Mouse (Mus musculus) embryo, embryonic 10.5 days (tissue): ENCODE measurements at regions not wholly inside any gene's neighbourhood (a gene's known extent, or its start where the extent isn't known, plus 50 kb on each side); places are given as distances from the start of the nearest gene placed in this dataset.
"Not testable (repeated sequence)": the region's sequence is repeated elsewhere in the genome, so short reads cannot be mapped to it uniquely, and the experiment has no call there.

Source experiments
- DNase-seq: peaks from one replicate; pipeline ENCODE4 v3.0.0-alpha.2; 2015; ENCODE audit warnings: low spot score

GRCm38 (mm10) chr4:4335216-4335615, 257.9 kb upstream of the Sdr16c6 start:
- DNase-seq = no peak

DNA sequence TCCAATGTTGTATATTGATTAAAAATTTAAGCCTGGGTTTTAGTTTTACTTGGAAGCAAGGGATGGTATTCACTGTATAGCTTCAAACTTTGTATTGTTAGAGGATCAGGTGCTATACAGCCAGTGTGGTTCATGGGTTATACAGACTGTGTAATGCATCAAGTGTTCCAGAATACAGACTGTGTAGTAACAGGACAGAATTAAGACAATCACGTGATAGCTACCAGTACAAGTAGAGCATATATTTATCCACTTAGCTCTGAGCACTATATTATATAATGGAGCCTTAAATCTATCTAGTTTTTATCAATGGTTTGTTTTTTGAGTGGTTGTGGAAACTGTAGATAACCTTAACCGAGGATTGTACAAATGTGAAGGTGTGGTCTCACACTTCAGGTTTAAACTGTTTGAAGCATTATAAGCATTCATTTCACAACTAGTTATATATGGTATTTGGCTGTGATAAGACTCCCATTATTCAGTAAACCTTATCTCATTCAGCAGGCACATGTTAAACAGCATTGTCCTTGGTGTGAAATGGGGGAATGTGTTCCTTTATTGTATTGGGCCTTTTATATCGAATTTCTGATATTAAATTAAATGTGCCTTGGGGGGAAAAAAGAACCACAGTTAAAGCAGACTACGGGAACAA, 256.3 kb upstream of the Sdr16c6 start:
- no peak for DNase-seq

GRCm38 (mm10) chr4:4331105-4331504, 253.8 kb upstream of the Sdr16c6 start:
- DNase-seq = no peak

- DNase-seq = no peak
Measured at GRCm38 (mm10) chr4:4315651-4316411, 238.5 kb upstream of the Sdr16c6 start.

DNA sequence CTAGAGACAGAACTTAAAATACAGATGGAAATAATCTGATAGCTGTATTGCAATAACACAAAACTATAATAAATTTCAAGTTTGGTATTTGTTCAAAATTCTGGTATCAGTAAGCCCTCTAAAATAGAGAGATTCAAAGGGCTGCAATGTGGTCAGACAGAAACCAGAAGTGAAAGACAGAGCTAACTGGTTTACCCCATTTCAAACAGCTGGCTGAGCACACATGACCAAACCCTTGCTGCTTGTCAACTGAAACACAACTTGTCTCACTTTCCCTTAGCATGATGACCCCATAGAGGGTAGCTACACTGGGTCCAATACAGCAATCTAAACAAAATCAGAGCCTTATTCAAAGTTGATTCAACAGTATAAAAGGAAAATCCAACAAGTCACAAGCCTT, 234.2 kb upstream of the Sdr16c6 start:
- DNase-seq = no peak

DNA sequence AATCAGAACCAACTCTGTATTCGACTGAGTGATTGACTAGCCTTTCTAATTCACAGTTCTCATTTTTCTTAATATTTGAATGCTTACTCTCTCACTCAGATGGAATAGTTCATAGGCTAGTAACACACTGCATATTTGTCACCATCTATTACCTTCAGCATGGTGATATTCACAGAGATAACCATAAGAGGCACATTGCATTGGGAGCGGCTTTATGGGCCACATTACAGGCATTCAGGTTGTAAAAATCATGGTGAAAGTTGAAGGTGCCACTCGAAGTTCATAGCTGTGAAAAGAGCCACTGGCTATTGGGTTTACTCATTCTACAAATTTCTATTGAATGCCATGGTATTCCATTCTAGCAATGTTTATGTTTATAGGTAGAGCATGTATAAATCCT, 229.6 kb upstream of the Sdr16c6 start:
- DNase-seq = no peak

DNA sequence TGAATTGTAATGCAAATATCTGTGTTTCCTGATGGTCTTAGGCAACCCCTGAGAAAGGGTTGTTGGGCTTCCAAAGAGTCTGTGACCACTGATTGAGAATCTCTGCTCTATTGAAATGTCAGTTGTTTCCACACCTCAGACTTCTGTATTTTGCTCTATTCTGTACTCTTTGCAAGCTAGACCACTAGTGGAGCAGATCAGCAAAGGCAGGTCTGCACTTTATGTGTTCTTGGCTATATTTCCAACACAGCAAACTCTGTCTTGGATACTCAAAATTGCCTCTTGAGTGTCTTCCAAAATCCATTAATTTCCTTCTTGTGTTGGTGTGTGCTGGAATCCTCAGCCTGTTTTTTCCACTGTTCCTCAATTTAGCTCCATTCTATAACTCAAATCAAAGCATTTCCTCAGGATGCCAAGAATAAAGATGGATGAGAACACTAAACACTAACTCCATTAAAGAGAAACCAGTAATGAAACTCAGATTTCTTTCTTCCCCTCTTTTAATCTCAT, 228.5 kb upstream of the Sdr16c6 start:
- DNase-seq = no peak

DNA sequence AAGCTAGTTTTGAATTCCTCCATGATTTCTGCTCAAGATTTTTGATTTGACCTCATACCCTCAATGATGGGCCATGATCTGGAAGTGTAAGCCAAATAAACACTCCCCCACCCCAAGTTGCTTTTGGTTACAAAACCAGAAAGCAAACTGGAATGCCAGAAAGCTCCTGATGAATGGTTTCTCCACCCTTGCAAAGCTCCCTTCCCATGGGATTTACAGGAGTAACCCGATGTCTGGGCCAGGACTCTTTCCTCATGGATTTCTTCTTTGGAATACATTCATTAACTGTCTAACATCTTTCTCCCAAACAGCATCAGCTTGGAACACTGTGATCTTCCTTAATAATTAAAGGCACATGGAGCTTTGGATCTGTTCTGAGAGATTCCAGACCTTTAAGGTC, 227.3 kb upstream of the Sdr16c6 start:
- no peak for DNase-seq

DNA sequence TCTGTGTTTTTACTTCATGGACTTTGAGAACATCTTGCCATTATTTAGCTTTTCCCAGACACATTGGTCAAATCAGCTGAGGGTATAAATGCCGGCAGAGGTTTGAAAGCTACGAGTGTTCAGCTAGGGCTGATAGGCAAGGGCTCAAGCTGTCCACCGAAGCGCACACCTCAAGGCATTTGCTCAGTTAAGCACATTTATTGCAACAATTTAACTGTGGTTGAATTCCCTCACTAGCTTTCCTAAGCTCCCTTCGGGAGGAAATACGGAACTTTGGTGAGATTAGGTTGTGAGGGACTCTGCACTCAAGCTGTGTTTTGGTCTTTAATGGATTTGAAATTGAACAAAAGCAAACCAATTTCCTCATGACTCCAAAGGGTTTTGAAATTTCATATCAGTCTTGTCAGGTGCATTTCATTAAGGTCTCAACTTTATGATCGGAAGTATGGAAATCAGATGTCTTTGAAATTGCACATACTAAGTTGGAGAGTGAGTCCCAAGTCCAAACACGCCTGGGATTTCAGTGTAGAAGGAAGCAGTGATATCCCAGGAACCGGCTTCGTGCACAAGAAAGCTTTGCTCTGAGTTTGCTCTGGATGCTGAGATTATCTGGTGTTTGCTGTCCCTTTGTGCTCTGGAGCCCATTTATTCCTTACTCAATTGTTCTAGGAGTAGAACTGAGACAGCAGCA, 223.0 kb upstream of the Sdr16c6 start:
- DNase-seq = no peak

- DNase-seq = peak; percentile 54
Measured at GRCm38 (mm10) chr4:4299631-4300030, 222.3 kb upstream of the Sdr16c6 start.

GRCm38 (mm10) chr4:4249601-4250000, 172.3 kb upstream of the Sdr16c6 start:
- DNase-seq = no peak

GRCm38 (mm10) chr4:4247669-4248068, 170.3 kb upstream of the Sdr16c6 start:
- DNase-seq = no peak

DNA sequence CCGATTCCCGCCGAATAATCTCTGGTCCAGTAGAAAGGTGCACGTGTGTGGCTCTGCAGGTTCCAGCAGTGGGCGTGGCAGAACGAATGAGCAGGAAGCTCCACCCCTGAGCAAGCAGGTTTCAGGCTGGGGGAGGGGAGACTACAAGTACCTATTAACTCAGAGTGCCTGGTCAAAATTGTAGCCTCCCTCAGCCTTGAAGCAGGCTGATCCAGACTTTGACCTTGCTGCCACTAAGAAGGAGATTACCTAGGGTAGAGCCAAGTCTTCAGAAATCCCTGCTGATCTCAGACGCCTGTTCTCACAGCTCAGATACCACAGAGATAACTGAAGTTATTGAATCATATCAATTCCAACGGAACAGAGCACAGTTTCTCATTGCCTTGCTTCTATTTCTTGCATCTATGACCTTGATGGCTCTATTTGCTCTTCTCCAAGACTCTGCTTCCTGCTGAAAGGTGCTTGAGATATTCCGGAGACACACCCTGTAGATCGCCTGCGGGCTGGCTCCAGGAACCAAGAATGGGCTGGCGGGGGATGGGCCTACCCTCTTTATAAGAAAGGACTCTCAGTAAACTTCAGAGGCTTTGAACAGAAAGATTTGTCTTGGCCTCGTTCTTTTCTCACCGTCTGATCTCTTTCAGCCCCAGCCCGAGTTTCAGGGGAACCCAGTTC, 165.1 kb upstream of the Sdr16c6 start:
- DNase-seq = not testable (repeated sequence)

DNA sequence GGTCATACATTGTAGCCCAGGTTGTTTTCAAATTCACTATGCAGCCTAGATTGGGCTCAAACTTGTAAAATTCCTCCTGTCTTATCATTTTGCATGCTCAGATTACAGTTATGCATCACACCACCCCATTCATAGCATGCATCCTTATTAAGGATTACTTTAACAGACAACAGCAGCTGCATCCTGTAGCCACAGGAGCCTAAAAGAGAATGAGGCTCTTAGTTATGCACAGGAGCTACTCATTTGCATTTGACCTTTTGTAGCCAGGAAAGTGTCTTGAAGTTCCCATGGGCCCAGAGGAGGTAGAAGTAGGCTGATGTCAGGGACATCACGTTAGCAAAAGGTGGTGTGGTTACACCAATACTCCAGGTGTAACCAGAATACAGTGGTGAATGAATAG, 148.9 kb upstream of the Sdr16c6 start:
- DNase-seq = no peak

GRCm38 (mm10) chr4:4219701-4220100, 142.4 kb upstream of the Sdr16c6 start:
- no peak for DNase-seq

- DNase-seq = no peak
Measured at GRCm38 (mm10) chr4:4211892-4212291, 134.6 kb upstream of the Sdr16c6 start.

GRCm38 (mm10) chr4:4205158-4205557, 127.8 kb upstream of the Sdr16c6 start:
- DNase-seq = no peak

- DNase-seq = no peak
Measured at GRCm38 (mm10) chr4:4199309-4199708, 122.0 kb upstream of the Sdr16c6 start.

DNA sequence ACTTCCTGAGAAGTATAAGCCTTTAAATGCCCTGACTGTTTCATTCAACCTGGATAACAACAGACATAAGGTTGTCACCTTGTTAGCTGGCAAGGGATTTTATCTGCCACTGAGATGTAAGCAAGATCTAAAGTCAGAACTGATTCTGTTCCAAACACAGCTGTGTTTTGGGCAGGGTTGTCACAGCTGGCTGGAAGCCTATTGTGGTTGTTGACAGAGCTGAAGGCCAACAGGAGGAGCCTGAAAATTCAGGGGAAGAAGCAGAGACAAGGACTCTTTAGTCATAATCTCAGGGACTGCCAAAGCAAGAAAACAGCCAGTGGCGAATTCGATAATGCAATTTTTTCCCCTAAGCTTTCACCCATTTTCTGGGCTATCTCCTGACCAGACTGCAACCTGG, 118.5 kb upstream of the Sdr16c6 start:
- DNase-seq = peak; percentile 7

DNA sequence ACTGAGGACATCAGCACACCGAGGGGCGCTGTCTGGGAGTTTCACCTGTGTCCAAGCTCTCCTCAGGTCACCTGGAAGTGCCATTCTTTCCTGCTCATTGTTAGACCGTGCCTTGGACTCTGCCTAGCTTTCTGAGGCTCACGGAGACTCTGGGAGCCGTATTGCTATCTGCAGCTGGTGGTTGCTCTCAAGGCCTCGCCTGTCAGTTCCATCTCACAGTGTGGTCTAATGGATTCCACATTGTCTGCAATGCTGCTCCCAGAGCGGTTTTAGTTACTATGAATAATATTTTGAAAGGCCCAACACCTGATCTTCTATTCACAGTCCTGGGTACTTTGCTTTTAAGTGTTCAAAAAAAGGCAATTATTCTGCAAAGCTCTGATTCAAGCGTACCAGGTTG, 117.9 kb upstream of the Sdr16c6 start:
- DNase-seq = peak; percentile 54
